Mouse (Mus musculus): ENCODE measurements around the gene Endov.

Endov gene

DNA sequence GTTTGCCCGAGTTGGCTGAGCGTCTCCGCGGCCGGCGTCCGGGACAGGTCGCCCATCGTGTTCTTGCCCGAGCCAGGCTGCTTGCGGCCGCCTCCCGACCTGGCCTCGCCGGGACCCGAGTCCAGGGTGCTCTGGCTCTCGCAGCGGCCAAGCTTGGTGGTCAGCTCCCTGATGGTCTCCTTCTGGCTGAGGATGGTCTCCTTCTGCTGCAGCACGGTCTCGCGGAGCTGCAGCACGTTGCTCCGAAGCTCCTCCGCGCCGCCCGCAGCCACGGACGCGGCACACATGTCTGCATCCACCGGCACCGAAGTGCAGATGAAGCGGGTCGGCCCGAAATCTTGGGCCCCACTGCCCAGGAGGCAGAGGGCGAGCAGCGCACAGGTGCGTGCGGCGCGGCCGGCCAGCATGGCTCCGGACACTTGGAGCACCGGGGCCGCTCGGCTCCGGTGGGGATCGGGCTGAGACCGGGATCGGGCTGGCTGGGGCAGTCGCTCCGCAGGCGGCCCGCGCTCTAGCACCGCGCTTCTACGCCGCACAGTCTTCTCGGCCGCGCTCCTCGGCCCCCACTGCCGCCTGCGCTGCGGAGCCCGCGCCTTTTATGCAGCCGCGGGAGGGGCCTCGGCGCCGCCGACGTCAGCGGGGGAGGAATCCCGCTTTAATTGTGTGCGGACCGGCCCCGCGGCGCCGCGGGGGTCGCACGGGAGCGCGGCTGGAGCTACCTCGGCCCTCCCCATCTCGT lies 56.2 kb downstream of the Endov start, which contains the start of gene Nptx1:
Gene Nptx1, minus strand, starts transcription at position 571 of the 739 bp plus-strand sequence.
- DNase-seq: peak; percentile 84

DNA sequence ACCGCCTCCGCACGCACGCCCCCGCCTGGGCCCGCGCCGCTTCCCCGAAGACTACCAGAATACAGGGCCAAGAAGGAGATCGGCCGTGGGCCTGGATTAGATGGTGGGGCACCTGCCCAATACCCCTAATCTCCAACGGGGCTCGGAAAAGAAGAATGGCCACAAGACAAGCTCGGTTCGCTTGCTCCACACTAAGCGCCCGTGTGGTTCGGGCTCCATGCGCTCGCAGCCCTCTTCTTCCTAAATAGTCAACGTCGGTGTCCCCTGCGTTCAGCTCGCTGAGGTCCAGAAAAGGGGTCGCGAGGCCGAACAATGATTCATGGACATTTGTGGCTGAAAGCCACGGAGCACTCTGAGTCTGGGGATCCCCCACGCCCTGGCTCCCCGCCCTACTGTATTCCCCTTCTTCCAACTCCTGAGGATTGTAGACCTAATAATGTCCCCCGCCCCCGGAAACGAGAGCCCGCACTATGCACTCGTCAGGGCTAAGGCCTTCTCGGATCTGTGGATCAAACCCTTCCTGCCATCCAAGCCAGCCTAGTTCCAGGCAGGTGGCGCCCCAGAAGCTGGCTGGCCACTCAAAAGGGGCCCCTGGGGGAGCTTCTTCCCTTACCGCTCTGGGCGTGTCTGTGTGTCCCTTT lies 56.9 kb downstream of the Endov start:
- peak; percentile 59 for DNase-seq

DNA sequence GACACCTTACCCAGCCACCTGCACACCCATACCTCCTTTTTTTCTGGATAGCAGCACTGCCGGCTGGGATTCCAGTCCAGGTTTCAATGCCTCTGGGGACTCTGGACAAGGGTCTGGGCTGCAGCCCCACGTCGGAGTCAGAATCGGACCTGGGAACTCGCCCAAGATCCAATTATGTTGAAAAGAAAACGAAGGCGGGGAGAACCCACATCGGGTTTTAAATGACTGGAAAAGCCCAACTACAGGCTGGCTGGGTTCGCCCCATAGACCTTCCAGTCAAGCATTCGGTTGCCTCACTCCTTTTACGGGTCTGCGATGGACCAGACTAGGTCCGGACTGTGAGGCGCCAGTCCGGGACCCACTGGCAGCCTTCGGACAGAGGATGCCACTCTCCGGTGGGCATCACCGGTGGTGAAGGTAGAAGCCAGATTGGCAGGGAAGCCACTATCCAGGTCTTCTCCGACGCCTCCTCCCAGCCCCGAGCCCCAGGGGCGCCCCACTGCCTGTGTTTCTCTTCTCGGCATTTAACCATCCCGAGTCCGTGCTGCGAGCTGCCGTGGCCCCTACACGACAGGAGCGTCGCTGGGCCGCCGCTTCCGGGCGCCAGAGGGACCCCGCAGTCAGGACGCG lies 57.7 kb downstream of the Endov start:
- peak; percentile 47 for DNase-seq

GRCm38 (mm10) chr11:119549371-119549811 lies 58.2 kb downstream of the Endov start:
- no peak for DNase-seq

GRCm38 (mm10) chr11:119550546-119551335 lies 59.6 kb downstream of the Endov start:
- DNase-seq: peak; percentile 51

DNA sequence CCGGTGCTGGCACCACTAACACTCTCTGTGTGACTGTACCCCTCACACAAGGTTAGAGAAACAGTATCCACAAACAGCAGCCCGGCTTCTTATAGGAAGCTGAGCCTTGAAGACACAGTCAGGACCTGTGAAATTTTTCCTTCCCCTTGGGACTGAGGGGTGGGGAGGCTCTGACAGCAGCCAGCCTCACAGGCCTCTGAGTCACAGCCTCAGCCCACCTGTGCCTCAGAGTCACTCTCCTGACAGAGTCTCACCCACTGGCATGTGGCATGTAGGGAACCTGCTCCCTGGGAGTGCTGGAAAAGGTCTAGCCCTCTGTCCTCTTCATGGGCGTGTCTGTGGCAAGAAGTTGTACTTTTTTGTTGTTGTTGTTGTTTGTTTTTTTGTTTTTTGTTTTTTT lies 60.3 kb downstream of the Endov start:
- no peak for DNase-seq

DNA sequence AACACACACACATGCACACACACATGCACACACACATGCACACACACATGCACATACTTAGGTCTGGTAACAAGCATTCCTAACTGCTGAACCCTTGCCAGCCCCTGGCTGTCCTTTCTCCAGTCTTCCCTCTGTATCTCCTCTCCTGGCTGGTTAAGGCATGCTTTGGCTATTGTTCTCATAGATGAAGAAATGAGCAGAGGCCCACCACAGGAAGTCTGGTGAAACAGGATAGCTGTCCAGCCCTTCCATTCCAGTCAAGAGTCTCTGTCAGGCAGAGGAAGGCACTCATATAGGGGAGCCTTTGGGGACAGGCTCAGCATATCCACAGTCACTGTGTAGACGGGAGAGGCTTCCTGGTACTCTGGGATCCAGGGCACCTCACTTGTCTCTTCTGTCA lies 61.2 kb downstream of the Endov start:
- no peak for DNase-seq

DNA sequence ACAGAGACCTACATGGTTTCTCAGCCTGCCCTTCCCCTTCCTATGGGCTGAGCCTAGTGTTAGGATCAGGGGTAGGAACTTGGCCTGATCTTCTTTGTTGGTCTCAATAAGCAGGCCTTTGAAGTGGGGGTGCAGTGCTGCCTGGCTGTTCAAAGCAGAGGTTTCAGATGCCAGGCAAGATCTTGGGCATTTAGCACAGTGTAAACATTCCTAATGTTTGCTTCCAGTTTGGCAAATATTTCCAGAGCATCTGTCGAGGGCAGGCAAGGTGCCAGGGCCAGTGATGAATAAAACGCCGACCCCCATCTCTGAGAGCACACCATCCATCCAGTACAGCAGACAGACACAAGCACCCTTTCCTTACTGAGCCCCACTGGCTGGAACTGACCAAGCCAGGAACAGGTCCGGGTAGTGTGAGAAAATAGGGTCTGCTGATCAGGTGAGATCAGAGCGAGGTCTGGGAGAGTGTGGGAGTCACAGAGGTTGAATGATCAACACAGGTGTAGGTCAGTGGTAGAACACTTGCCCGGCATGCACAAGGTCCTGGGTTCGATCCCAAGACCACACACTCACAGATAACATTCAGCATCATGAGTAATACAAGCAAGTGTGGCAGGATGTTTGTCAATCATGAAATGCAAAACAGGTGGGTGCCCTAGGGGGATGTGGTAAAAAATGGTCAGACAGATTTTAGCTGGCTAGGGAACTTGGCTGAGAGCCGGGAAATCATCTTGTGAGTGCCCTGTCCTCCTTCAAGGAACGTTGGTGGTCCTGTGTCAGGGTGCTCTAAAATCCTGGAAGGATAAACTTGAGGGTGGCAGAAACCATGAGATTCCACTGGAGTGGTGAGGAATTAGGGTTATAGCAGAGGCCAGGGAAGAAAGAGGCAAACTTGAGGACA lies 62.0 kb downstream of the Endov start:
- no peak for DNase-seq

GRCm38 (mm10) chr11:119554706-119555105 lies 63.6 kb downstream of the Endov start:
- no peak for DNase-seq

DNA sequence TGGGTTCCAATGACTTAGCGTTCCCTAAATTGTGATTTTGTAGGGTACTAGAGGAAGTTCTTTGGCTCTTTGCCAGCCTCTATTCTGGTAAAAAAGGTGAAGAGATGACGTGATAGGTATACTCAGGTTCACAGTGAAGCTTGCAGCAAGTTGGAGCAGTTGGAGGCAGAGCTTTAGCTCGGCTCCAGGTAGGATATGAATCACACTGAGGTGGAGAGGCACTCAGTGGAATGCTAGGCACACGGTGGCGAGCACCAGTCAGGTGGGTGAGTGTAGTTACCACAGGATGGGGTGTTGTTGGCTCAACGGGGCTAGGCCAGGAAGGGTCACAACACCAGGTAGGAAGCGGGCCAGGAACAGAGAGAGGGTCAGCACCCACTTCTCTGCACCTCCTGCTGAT lies 64.0 kb downstream of the Endov start:
- no peak for DNase-seq

GRCm38 (mm10) chr11:119557940-119558869 lies 67.1 kb downstream of the Endov start:
- DNase-seq: no peak

GRCm38 (mm10) chr11:119558870-119559610 lies 67.9 kb downstream of the Endov start:
- DNase-seq: no peak

All from cerebellum, adult 11 months (tissue).